Mouse (Mus musculus): ENCODE data around the gene Phox2b.

- TF ChIP-seq CTCF (conservative IDR thresholded peaks at IDR 0.05; ENCODE audit: low read length) (no peak), NANOG (IDR thresholded peaks at IDR 0.05; ENCODE audit: borderline replicate concordance, low read length) (no peak), POU5F1 (IDR thresholded peaks at IDR 0.05; ENCODE audit: borderline replicate concordance, low read length) (no peak)
Measured at GRCm38 (mm10) chr5:67139052-67140015, 40.2 kb upstream of the Phox2b start.

Data from E14TG2a.4 (cell line).